Mouse (Mus musculus) ES-E14 (cell line): ENCODE data around the gene Pid1. TPM values are rescaled to one million over a fixed set of nuclear protein-coding genes. Genes with fewer than 3 reads are reported as not detected.

Source experiments
- DNase-seq: peaks from one replicate; pipeline ENCODE4 v3.0.0-alpha.2; 2013; ENCODE audit warnings: low read depth, low spot score
- H3K27ac ChIP-seq: 2 replicates; pipeline ENCODE4 v1.5.1; 2012; ENCODE audit warnings: low read depth, mild to moderate bottlenecking, low read length, moderate library complexity, mixed read lengths; ENCODE audit not compliant: poor library complexity, insufficient read depth, severe bottlenecking
- H3K36me3 ChIP-seq: 2 replicates; pipeline ENCODE4 v1.6.1; 2012; ENCODE audit warnings: mild to moderate bottlenecking, low read length, moderate library complexity, mixed read lengths; ENCODE audit not compliant: control insufficient read depth, poor library complexity, insufficient read depth, severe bottlenecking
- H3K4me1 ChIP-seq, 2 experiments: fragments of 150-350 bp in 1 of 2; sonication (generic) in 1 of 2; 2 replicates each; pipeline ENCODE4 v1.6.1; 2012; ENCODE audit warnings: low read length in 2 of 2, mild to moderate bottlenecking in 1 of 2, mixed read lengths in 1 of 2; ENCODE audit not compliant: control insufficient read depth in 2 of 2, insufficient read depth in 2 of 2, poor library complexity in 1 of 2
- H3K4me3 ChIP-seq, 2 experiments: fragments of 150-350 bp in 1 of 2; sonication (generic) in 1 of 2; 2 replicates each; pipeline ENCODE4 v1.5.1; 2012; ENCODE audit warnings: low read length in 2 of 2, low read depth in 1 of 2, mild to moderate bottlenecking in 1 of 2, mixed read lengths in 1 of 2; ENCODE audit not compliant: insufficient read depth in 1 of 2, poor library complexity in 1 of 2, severe bottlenecking in 1 of 2
- H3K9ac ChIP-seq: 2 replicates; pipeline ENCODE4 v1.6.1; 2012; ENCODE audit warnings: low read depth, mild to moderate bottlenecking, low read length, mixed read lengths; ENCODE audit not compliant: poor library complexity, insufficient read depth, severe bottlenecking
- H3K9me3 ChIP-seq: fragments of 150-350 bp; sonication (generic); 2 replicates; pipeline ENCODE4 v1.6.1; 2012; ENCODE audit warnings: low read depth, mild to moderate bottlenecking, low read length; ENCODE audit not compliant: control insufficient read depth, insufficient read depth
- CHD2 ChIP-seq: IDR thresholded peaks from 2 replicates; pipeline ENCODE4 v1.6.1; 2014; ENCODE audit warnings: mild to moderate bottlenecking, low read depth, low read length, inconsistent platforms
- HCFC1 ChIP-seq: IDR thresholded peaks from 2 replicates; pipeline ENCODE4 v1.6.1; 2012; ENCODE audit warnings: low read length, inconsistent platforms, borderline replicate concordance; ENCODE audit not compliant: insufficient read depth
- MAFK ChIP-seq: IDR thresholded peaks from 2 replicates; pipeline ENCODE4 v1.6.1; 2014; ENCODE audit warnings: mild to moderate bottlenecking, low read depth, low read length, inconsistent platforms; ENCODE audit not compliant: insufficient read depth
- ZC3H11A ChIP-seq: IDR thresholded peaks from 2 replicates; pipeline ENCODE4 v1.6.1; 2012; ENCODE audit warnings: low read depth, mild to moderate bottlenecking, inconsistent platforms, low read length, borderline replicate concordance
- ZNF384 ChIP-seq: IDR thresholded peaks from 2 replicates; pipeline ENCODE4 v1.6.1; 2012; ENCODE audit warnings: low read depth, low read length, inconsistent platforms
- in situ Hi-C, 2 experiments: fragments of 600-800 bp; cut with MboI; formaldehyde crosslinking; loops; one replicate each; pipeline ENCODE4 v1.15.1; 2025; ENCODE audit warnings: low sequenced_read_pairs in 2 of 2, inconsistent platforms in 1 of 2; ENCODE audit not compliant: unreplicated experiment in 2 of 2
- total RNA-seq: library from RNA; depleted of rRNA; stranded (reverse); fragments of 300-350 nt; gene quantifications from 2 replicates; pipeline ENCODE4 v1.2.3, GENCODE M21; 2012

Pid1 gene
- total RNA-seq, 1 experiment, result 13.3 TPM

DNA sequence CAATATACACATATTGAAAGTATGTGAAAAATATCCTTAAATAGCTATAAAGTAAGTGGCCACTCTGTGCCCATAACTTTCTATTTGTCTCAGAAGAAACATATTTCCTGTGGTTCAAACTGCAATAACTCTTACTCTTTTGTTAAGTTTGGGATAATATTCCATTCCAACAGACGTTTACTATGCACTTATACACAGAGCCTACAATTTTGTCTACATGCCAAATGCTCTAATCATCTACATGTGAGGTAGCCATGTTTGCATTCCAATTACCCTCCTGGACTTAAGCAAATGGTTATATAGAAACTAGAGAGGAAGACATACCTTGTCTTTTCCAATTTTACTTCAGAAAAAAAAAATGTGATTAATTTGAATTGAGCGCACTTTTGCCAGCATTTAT, 274.3 kb downstream of the Pid1 start:
- Histone ChIP-seq H3K4me3 (no peak overlapping the region), H3K4me1 (no peaks in the 10 kb centered on the region), H3K9me3 (no peaks in the 10 kb centered on the region), H3K9ac (no peak overlapping the region), H3K27ac (no peak overlapping the region), H3K36me3 (no peaks in the 10 kb centered on the region)
- in situ Hi-C loops, result no loop called here
- TF ChIP-seq CHD2 (no peak), ZNF384 (no peak), ZC3H11A (no peak), HCFC1 (no peak), MAFK (no peak)
- no peak for DNase-seq

DNA sequence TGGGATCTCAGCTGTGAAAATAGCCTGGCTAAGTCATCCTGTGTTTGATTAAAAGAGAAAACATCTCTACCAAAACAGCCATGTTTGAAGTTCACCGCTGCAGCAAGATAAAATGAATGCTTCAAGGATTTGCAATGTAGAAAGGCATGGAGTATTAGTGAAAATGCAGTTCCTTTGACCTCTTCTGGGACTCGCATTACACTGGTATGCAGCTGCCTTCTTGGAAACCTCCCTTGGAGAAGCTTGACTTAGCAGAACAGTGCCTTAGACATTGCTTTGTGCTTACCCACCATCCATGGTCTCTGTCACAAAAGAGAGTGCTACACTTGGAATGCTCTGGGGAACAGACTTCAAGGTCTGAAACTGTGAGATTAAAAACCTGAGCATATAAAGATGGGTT, 276.0 kb downstream of the Pid1 start:
- Histone ChIP-seq H3K36me3 (no peaks in the 10 kb centered on the region), H3K9me3 (no peaks in the 10 kb centered on the region), H3K4me1 (no peaks in the 10 kb centered on the region), H3K4me3 (no peak overlapping the region), H3K9ac (no peak overlapping the region), H3K27ac (no peak overlapping the region)
- TF ChIP-seq ZC3H11A (no peak), ZNF384 (no peak), HCFC1 (no peak), CHD2 (no peak), MAFK (no peak)
- in situ Hi-C loops, result no loop called here
- DNase-seq, result no peak

DNA sequence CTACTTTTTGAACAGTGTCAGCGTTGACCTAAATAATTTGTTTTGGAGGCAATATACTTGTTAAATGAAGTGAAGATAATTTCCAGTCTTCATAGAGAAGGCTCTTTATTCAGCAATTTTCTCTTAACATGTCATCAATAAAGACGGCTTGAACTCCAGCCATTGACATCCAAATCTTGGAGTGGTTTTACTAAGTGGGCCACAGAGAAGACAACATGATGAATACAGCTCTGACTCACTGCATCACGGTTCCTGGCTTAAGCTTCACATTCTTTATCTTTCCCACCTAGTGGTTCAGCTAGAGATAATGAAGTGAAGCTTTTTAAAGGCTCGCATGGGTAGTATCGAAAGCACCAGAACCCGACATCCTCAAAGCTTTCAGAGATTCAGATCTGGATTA, 276.7 kb downstream of the Pid1 start:
- Histone ChIP-seq H3K4me3 (no peak overlapping the region), H3K27ac (no peak overlapping the region), H3K9ac (no peak overlapping the region), H3K9me3 (no peaks in the 10 kb centered on the region), H3K4me1 (no peaks in the 10 kb centered on the region), H3K36me3 (no peaks in the 10 kb centered on the region)
- in situ Hi-C loops, result no loop called here
- no peak for DNase-seq
- TF ChIP-seq MAFK (no peak), HCFC1 (no peak), ZC3H11A (no peak), ZNF384 (no peak), CHD2 (no peak)

DNA sequence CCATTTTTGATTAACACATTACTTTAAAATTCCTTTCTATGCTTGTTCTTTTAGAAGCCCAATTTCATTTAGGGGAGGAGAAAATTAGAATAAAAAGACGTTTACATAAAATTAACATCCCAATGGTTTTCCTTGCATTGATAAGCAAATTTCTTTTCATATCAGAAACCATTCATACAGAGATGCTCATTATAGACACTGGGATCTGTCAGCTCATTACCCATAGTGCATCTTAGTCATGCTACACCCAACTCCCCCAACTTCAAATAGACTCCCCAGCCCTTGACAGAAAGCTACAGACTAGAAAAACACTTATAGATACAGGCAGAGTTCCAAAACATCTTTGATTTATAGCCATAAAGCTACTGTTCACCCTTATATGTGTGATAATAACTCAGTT, 277.5 kb downstream of the Pid1 start:
- TF ChIP-seq ZC3H11A, result no peak
- no peak for TF ChIP-seq HCFC1
- TF ChIP-seq ZNF384, result no peak
- TF ChIP-seq CHD2, result no peak
- TF ChIP-seq MAFK, result no peak
- Histone ChIP-seq H3K36me3 (no peaks in the 10 kb centered on the region), H3K4me3 (no peak overlapping the region), H3K9ac (no peak overlapping the region), H3K4me1 (no peaks in the 10 kb centered on the region), H3K27ac (no peak overlapping the region), H3K9me3 (no peaks in the 10 kb centered on the region)
- in situ Hi-C loops, result no loop called here
- DNase-seq, result no peak

DNA sequence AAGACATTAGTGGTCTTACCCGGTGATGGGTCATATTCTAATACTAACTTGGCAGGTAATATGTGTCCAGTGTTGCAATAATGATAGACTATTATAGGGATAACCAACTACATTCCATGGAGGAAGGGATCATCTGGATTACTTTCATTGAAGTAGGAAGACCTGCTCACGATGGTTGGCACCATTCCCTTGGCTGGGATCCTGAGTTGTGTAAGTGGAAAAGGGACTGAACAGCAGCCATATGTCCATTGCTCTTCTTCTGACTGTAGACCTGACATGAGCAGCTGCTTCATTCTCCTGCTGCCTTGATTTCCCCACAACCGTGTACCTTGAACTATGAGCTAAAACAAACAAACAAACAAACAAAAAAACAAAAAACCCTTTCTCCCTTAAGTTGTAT, 278.6 kb downstream of the Pid1 start:
- H3K27ac ChIP-seq, result no peak overlapping the region
- no peaks in the 10 kb centered on the region for H3K36me3 ChIP-seq
- no peak overlapping the region for H3K4me3 ChIP-seq
- no peak for DNase-seq
- no peak for TF ChIP-seq HCFC1
- TF ChIP-seq MAFK, result no peak
- no peak for TF ChIP-seq ZNF384
- no peak for TF ChIP-seq ZC3H11A
- H3K9ac ChIP-seq, result no peak overlapping the region
- no peaks in the 10 kb centered on the region for H3K9me3 ChIP-seq
- H3K4me1 ChIP-seq, result no peaks in the 10 kb centered on the region
- in situ Hi-C loops, result no loop called here
